Mouse (Mus musculus): ENCODE measurements at regions not wholly inside any gene's neighbourhood (a gene's known extent, or its start where the extent isn't known, plus 50 kb on each side); places are given as distances from the start of the nearest gene placed in this dataset.

DNA sequence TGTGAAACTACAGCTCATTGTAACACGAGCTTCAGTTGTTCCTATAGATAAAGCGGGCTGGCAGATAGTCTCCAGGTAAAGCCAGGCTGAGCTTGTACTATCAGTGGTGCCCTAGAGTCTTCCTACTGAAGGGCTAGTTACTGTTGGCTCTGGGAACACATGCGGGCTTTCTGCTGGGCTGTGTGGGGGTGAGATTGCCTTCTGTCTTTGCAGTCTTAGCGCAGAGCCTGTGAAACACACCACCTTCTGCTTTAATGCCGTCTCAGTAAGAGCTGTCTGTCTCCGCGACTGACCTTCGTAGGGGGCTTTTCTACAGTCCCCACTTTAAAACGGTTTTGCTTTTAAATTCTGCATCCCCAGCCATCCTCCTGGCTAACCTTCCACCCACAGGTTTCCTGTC is 76.7 kb downstream of the Trim29 start:
- DNase-seq = no peak

DNA sequence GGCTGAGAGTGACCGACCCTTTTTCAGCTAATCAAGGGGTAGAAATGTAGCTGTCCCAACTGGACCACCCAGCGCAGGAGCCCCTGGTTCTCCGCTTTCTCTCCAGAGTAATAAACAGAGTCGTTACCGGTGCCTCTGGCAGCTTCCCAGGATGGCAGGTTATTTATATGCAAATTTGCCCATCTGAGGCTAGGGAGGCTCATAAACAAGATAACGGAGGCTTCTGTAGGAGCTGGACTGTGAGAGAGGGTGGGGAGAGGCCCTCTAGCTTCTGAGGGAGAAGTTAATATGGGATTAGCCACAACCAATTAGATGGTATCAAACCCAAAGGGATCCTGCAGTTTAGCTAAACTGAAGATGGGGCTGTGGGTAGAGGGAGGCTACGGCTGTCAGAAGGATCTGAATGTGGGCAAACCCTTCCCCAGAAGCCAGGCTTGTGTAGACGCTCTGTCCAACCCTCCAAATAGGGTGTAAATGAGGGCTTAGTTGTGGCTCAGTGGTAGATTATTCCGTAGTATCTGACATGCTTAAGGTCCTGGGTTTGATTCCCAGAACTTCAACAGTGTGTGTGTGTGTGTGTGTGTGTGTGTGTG is 78.9 kb downstream of the Trim29 start:
- no peak for DNase-seq

DNA sequence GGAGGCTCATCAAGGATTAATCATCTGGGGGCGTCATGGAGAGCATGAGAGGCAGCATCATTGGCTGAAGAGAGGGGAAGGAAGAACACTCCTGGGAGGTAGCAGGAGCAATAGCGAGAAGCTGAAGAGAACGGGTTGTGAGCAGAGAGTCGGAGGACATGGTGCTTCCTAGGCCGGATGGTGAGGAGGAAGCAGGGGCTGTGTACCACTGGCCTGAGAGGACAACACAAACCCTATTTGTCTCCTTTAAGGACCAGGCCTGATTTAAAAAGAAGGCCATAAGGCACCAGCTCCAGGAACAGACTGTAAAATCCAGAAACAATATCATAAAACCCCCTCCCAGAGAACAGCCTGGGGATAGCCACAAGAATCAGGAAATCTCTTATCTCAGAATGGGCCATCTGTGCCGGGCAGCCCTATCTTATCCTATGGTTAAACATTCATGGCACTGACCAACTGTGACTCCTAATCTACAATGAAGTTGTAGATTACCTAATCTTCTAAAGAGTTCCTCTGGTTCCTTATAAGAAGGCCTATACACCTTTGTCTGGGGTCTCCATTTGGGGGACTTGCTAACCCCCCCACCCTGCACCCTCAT is 81.9 kb downstream of the Trim29 start:
- no peak for DNase-seq

DNA sequence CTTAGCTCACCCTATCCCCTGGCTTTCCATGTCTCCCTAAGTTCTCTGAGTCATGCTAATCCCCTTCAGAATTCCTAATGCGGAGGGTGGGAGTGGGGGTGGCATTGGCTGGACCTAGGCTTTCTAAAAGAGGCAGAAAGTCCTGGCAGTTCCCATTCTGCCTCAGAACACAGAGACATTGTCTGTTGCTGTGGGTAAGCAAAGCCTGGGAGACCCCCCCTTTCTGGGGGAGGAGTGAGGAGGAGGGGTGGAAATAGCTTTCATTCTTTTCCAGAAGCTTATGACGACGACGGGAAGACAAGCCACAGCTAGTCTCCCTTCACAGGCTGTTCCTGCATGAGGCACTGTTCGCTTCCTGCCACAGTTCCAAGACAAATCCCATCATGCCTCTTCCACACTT is 83.6 kb downstream of the Trim29 start:
- no peak for DNase-seq

DNA sequence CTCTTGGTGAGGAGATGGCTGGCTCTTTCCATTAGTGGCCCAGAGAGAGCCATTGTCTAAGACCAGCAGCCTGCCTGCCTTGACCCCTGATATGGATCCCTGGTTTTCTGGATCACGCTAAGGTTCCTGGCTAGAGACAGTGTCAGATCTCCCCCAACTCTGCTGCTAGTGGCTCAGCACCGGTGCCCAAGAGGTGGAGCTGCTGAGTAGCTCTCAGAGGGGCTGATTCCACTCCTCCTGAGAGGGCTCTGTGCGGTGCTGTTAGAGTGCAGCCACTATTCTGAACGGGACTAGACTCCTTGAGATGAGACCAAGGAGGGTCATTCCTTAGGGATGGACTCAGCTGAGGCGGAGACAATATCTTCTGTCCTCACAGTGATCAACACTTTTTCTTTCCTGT is 84.6 kb downstream of the Trim29 start:
- no peak for DNase-seq

DNA sequence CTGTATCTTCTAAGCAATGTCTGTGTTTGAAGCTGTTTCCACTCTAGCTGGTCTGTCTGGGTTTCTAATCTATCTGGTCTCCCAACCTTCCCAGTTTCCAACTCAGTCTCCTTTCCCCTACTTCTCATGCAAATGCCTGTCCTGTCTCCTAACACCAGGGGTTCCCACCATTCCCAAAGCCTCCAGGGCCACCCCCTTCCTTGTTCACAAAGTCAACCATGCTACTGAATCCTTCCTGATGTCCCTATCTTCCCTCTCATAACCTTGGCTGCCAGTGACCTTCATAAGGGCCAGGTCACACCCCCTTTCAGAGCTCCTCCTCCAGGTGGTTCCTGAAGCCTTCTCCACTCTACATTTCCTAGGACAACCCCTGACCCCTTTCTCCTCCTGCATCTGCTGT is 85.9 kb downstream of the Trim29 start:
- DNase-seq = no peak

DNA sequence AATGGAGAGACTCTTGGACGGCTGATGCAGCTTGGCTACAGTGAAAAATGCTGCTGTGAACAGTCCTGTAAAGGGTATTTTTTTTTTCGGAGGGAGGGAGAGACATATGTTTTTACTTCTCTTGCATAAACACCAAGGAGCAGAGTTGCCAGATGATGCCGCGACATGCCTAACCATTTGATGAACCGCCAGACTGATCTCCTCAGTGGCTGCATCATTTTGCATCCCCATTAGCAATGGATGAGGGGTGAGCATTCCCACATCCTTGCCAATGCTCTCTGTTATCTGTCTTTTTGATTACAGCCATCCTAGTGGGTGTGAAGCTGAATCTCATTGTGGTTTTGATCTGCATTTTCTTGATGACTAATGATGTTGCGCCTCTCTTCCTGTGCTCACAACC is 97.8 kb downstream of the Trim29 start:
- no peak for DNase-seq

DNA sequence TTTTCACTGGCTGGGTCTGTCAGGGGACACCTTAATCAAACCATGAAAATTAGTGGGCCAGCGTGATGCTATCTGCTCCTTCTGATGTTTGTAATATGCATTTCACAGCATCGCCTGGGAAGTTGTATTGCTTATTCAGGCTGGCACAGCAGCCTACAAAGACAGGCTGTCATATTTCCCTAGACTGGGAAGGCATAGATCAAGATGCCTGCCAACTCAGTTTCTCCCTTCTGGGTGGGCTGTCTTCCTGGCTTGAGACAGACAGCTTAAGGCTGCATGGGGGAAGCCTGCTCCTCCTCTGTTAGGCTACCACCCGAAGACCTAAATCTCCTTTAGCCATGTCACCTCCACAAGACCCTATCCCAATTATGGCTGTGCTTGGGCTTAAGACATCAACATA is 101.8 kb downstream of the Trim29 start:
- DNase-seq = no peak

DNA sequence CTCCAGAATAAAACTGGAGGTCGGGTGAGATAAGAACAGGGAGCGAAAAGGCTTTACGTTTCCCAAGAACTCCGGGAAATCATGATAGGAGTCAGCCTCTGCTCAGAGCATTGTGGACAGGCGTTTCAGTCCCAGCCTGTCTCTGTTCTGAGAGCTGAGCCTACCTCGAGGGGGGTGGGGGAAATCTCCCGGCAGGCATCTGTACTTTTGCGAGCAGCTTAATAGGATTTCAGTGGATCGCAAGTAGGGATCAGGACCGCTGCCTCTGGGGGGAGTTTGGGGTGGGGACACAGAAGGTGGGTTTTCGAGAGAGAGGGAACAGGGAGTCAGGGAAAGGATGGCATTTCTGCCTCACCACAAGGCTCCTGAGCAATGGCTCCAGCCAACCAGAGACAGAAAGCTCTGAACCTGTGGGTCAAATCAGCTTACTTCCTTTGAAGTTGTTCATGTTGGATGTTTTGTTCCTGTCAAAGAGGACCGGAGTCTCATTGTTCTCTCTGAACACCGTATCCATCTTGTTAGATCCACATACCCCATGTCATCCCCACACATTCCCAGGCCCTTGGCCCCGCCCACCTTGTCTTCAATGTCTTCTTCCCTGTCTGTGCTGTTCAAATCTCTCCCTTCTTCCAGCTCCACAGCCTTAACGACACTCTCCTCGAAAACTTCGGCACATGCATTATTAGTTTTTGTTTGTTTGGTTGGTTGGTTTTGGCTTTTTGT is 109.5 kb downstream of the Trim29 start:
- no peak for DNase-seq

DNA sequence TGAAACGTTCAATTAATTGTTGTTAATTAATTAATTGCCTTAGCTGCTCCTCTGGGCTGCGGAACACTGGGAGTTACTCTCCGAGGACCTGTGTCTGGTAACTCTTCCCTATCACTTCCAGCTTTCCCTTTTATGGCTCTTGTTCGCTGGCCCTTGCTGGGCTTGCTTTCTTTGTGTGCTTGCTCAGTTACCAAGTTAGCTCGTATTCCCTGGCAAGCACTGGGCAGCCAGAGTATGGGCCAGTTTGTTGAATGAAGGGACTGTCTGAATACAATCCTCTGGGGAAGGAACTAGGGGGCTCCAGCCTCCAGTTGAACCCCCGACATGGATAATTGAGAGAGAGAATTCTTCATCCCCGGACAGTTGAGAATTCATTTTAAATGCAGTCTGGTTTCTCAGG is 116.4 kb downstream of the Trim29 start:
- no peak for DNase-seq

DNA sequence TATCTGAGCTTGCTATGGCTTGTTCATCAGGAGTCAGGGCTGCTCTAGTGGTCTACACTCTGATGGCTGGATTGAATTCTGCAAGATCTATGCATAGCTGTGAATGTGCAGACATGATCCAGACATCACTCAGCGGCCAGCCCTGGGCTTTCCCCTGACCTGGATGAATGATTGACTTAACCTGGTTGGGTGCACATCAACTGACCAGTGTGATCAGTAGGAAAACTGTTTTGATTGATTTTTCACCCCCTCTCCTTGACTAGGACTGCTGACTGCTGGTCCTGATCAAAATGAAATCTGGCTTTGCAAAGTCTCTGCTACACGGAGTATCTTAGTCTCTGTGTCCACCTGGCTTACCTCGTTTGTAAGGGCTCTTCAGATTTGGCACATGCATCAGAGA is 123.3 kb downstream of the Trim29 start:
- DNase-seq = no peak

DNA sequence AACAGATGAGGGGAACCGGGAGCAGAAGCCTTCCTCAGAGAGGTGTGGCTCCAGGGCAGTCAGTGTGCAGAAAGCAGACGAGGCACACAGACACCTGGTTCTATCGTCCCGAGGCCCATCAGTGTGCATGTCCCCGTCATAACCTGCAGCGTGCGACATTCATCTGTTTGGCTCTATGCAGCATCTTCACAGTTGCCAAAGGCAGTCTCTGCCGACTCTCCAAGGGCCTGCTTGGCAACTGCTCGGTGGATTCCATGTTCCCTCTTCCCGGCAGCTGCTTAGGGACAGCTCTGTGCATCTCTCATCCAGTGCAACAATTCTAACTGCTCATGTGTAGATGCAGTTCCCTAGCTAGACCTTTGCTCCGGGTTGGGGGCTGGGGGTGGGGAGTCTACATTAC is 127.8 kb downstream of the Trim29 start:
- no peak for DNase-seq

DNA sequence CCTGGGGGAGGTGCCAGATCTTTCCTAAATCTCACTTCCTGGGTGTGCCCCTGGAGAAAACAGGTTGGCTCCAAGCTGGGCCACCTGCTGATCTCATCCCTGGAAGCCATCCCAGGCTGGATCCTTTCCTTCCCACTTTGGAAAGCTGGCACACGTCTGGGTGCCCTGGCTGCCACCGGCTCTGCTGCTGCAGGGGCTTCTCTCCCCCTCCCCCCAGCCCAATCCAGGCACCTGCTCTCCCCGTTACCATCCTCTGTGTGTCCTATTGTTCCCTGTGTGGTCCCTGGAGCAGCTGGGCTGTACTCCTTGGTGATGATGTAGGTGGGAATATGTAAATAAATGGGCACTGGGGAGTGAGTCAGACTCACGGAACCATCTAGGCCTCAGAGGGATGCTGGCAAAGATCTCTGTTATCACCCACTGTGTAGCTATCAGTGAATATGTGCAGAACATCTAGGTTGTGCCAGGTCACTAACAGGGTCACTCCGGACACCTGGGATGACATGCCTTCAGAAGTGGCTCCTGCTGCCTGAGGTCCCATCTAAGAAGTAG is 130.4 kb downstream of the Trim29 start:
- no peak for DNase-seq

DNA sequence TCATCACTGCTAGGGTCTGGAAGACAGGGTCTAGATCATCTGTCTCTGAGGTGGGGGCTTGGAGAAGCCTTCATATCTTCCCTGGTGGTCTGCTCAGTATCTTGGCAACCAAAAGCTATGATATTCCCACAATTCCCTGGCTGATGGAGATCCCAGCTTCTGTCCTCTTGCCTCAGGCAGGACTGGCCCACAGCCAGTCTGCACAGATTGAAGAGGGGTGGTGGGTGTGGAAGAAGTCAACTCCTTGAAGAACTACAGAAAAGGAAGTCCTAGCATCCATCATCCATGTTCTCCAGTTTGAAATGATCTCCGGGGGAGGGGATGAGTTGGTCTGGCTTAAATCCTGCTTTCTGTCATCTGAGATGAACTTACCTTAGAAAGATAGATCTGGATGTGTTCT is 134.8 kb downstream of the Trim29 start:
- no peak for DNase-seq

DNA sequence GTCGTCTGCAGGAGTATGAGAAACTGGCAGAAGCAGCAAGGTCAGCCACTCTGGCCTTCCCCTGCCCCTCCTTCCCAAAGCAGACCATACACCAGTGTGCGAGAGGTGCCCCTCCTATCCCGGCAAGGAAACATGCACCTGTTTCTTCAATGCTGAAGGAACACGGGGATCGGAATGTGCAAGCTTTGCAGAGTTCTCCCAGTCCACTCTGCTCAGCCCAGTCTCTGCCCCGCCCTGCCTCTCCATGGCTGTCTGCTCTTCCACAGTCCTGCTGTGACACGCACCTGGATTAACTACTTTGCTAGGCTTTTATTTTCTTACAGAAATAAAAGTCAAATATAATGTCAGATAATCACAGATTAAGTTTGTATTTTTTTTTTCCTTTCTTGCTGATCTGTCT is 136.7 kb downstream of the Trim29 start:
- DNase-seq = no peak

DNA sequence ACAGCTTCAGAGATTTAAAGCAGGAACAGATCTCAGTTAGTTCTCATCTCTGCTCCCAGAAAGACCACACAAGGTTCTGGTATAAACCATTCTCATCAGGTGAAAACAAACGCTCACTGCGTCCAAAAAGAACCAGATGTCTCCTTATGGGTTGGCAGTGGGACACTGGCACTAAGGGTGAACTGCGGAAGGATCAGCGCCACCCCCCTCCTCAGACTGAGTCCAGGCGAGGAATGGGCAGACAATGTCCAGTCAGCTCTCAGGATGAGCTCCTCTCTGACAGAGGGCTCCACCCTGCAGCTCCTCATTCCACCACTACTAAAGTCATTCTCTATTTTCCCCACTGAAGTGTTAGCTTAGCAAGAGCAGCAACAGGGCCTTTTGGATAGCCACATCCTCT is 138.3 kb downstream of the Trim29 start:
- no peak for DNase-seq

DNA sequence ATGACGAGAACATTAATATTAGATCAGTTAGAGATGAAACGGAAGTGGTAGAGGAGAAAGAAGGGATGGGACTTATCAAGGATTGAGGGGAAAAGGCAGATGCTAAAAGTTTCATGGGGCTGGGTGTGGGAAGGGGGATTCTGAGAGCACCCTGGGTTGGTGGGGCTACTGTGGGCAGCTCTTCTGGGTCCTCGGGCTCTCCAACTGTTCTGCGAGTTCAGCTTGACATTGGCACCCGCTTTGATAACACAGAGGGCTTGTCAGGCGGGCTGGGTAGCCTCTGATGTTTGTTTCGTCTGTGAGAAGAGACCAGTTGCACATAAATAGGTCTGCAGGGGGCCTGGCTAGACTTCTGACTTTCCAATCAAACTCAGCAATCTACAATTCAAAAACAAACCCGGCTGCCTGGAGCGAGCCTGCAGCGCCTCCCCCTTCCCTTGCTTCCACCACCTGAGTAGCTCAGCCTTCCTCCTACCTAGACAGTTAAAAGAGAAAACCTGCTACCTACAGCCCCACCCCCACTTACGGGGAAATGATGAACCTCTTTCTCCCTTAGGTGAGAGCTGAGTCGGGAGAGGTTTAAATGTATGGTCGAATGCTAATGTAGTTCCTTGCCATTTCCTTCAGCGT is 143.4 kb downstream of the Trim29 start:
- DNase-seq = no peak

DNA sequence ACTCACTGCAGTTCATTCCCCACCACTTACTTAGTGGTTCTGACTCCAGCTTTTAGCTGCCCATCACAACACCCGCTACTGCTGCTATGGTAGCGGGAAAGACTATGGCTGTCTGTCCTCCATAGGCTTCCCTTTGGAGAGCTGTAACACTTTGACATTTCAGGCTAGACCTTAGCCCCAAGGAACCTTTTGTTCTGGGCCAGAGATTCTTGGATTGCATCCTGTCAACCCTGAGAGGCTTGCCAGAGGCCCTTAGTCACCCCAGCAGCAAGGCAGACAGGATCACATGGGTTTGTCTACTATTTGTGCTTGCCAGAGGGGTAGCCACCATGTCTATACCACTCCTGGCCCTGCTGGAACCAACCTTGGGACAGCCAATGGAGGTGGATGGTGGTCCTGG is 147.1 kb downstream of the Trim29 start:
- no peak for DNase-seq

DNA sequence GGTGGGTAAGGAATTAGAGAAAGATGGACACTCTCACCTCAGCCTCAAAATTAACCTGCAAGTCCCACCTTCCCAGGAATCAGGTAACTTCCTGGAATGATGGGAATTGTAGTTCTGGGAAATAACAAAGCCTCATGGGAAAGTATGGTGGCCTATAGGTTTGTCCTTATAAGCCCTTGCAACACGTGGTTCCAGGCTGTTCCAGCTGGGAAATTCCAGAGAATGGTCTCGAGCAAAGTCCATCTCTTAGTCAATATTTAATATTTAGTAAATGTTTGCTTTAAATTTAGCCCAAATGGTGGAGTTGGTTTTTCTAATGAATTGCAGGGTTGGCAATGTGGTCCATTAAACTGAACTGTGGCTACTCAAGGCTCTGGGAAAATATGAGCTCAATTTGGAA is 150.5 kb downstream of the Trim29 start:
- no peak for DNase-seq

DNA sequence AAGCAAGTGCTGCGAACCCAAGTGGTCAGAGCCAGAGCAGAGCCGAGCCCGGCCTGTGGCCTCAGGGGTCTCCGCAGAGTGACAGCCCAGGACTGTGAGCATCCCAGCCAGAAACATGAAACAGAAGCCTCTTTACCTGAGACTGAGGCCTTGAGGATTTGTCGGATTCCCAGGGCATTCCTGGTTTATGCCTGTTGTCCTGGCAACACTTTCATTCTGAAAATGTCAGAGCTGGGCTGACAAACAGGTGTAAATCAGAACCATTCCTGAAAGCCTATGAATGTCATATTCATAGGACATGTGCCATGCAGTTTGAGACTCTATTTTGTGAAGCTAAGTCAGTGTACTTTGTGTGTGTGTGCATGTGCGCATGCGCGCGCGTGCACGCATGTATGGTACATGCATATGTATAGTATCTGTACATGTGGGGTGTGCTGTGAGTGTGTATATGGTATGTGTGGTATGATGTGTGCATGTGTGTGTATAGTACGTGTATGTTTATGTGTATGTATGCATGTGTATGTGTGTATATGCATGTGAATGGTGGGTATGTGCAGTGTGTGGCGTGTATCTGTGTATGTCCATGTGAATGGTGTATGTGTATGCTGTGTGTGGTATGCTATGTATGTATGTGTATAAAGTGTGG is 152.9 kb downstream of the Trim29 start:
- no peak for DNase-seq

DNA sequence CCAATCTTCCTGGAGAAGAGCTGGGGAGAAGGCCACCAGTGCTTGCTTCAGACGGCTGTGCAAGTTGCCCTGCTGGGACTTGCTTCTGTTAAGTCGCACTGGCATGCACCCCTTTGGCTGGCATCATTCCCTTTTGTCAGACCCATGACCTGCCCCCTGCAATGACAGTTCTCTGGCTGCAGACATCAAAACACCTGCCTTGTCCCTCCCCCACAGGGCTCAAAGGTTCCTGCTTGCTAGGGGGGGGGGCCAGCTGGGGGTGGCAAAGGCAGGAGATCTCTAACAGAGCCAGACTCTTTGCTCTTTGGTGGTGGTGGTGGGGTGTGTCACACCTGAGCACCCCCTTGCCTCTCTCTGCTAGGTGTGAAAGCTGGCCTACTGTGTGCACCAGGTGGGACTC is 154.5 kb downstream of the Trim29 start:
- DNase-seq = no peak

DNA sequence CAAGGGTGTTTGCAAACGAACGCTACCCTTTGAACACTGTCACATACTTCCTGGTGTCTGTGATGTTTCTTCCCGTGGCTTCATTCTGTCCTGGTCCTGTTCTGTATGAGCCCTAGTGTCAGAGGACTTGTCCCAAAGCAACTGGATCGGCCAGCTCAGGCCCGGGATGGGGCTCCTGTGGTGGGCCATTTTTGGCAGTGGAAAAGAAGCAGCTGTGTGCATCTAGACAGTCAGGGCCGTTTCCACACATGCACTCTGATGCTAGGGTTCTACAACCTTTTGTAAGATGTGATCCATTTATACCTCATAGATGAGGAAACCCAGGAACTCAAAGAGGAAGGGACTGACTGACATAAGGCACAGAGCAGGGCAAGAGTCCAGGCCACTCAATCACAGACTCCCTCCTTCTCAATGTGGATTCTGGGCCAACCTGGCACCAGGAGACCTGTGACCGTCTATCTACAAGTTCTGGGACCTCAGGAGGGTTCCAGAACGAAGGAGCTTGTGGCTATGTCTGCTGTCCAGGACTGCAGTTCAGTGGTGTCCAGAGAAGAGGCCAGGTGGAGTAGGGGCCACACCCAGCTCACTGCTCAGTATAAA is 155.2 kb downstream of the Trim29 start:
- no peak for DNase-seq

DNA sequence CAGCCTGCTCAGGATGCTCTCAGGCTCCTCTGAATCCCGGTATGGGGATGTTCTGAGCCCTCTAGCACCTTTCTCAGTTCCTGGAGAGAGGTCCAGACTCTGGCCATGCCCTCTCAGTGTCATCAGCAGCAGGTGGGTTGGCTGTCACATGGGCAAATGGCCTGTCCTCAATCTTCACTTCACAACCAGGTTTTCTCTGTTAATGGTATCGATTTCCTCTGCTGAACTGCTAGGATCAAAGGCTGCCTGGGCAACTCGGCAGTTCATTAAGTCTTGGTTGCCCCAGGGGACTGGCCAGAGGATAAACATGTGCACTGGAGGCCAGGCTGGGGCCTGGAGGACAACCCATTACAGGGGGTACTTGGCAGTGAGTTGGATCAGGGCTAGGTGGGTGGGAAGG is 156.2 kb downstream of the Trim29 start:
- DNase-seq = no peak

Data from layer of hippocampus, postnatal 36 days (tissue).